Mouse (Mus musculus) heart, embryonic 14.5 days (tissue): ENCODE measurements around the gene Frat1. TPM values are rescaled to one million over a fixed set of nuclear protein-coding genes. Genes with fewer than 3 reads are reported as not detected.

Experiments used
- ATAC-seq: fragments of 200-750 bp; cut with Nextera tagmentation; 2 replicates; pipeline ENCODE4 v1.8.0; 2017; ENCODE audit warnings: low read depth, moderate TSS enrichment; ENCODE audit not compliant: insufficient number of reproducible peaks, insufficient read depth, low FRiP score
- H3K27ac ChIP-seq, 2 experiments: fragments of 200-500 bp in 1 of 2; fragments of 300-500 bp in 1 of 2; sonication (generic) in 1 of 2; replicated peaks in 1 of 2; 2 replicates each; pipeline ENCODE4 v1.5.1; 2012 to 2014; ENCODE audit warnings: low read depth in 2 of 2, low read length in 2 of 2, control low read depth in 1 of 2, mild to moderate bottlenecking in 1 of 2, mixed read lengths in 1 of 2; ENCODE audit not compliant: control insufficient read depth in 1 of 2, insufficient read depth in 1 of 2
- H3K27me3 ChIP-seq: fragments of 300-500 bp; sonication (generic); 2 replicates; pipeline ENCODE4 v1.6.1; 2014; ENCODE audit warnings: mild to moderate bottlenecking, low read length, control low read depth; ENCODE audit not compliant: control insufficient read depth, insufficient read depth
- H3K36me3 ChIP-seq: fragments of 300-500 bp; sonication (generic); 2 replicates; pipeline ENCODE4 v1.6.1; 2014; ENCODE audit warnings: mild to moderate bottlenecking, control low read depth, low read length, mixed read lengths; ENCODE audit not compliant: control insufficient read depth, insufficient read depth
- H3K4me1 ChIP-seq, 2 experiments: fragments of 200-500 bp in 1 of 2; fragments of 300-500 bp in 1 of 2; sonication (generic) in 1 of 2; 2 replicates each; pipeline ENCODE4 v1.6.1; 2012 to 2014; ENCODE audit warnings: low read length in 2 of 2, control low read depth in 1 of 2, mixed read lengths in 1 of 2; ENCODE audit not compliant: control insufficient read depth in 2 of 2, insufficient read depth in 2 of 2
- H3K4me2 ChIP-seq: fragments of 300-500 bp; sonication (generic); 2 replicates; pipeline ENCODE4 v1.6.1; 2014; ENCODE audit warnings: mild to moderate bottlenecking, low read length
- H3K4me3 ChIP-seq, 2 experiments: fragments of 200-500 bp in 1 of 2; fragments of 300-500 bp in 1 of 2; sonication (generic) in 1 of 2; 2 replicates each; pipeline ENCODE4 v1.5.1; 2012 to 2014; ENCODE audit warnings: low read length in 2 of 2, mild to moderate bottlenecking in 2 of 2, control low read depth in 1 of 2, low read depth in 1 of 2, moderate library complexity in 1 of 2; ENCODE audit not compliant: control insufficient read depth in 1 of 2, insufficient read depth in 1 of 2
- H3K9ac ChIP-seq: fragments of 300-500 bp; sonication (generic); 2 replicates; pipeline ENCODE4 v1.6.1; 2014; ENCODE audit warnings: mild to moderate bottlenecking, low read length
- H3K9me3 ChIP-seq: fragments of 300-500 bp; sonication (generic); 2 replicates; pipeline ENCODE4 v1.6.1; 2016; ENCODE audit warnings: low read length, control low read depth; ENCODE audit not compliant: control insufficient read depth
- WGBS: fragments of 180-500 bp; shearing (Covaris S2); extraction: QIAGEN DNeasy Blood & Tissue Kit; methylation state at CpG from one replicate; pipeline ENCODE4 v1.1.7; 2014; 5-methylcytosine and 5-hydroxymethylcytosine counted together
- polyA plus RNA-seq: library from polyadenylated mRNA; unstranded; fragments of >200 nt; fragmentation: Nextera tagmentation; extraction: Ambion mirVana; gene quantifications from 2 replicates; pipeline ENCODE4 v1.2.1, GENCODE M21; 2014

Gene Frat1
- polyA plus RNA-seq, 1 experiment from 2014 or later: 2.6 TPM

DNA sequence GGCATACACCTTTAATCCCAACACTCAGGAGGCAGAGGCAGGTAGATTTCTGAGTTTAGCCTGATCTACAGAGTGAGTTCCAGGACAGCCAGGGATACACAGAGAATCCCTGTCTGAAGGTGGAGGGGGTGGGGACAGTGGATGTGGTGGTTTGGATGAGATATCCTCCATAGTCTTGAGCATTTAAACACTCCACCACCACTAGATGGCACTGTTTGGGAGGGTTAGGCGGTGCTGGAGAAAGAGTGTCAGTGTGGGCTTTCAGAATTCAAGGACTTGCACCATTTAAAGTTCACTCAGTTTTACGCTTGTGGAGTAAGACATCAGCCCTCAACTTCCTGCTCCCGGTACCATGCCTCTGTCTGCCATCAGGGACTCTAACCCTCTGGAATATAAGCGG, 23.9 kb upstream of the Frat1 start:
- H3K4me1 ChIP-seq: peaks cover 0 to 3% of the 10 kb centered on the region in 2 experiments; a peak in 1 of 4 replicates
- no peaks in the 10 kb centered on the region for H3K36me3 ChIP-seq
- no peak overlapping the region for H3K4me3 ChIP-seq
- peaks cover 5% of the 10 kb centered on the region; the same call in 1 of the 2 replicates for H3K9me3 ChIP-seq
- 88% methylated on average over 4 of the region's 4 CpGs for WGBS
- ATAC-seq: no peak
- H3K9ac ChIP-seq: no peak overlapping the region
- H3K27ac ChIP-seq: no peak overlapping the region
- H3K27me3 ChIP-seq: no peaks in the 10 kb centered on the region
- H3K4me2 ChIP-seq: no peak overlapping the region

DNA sequence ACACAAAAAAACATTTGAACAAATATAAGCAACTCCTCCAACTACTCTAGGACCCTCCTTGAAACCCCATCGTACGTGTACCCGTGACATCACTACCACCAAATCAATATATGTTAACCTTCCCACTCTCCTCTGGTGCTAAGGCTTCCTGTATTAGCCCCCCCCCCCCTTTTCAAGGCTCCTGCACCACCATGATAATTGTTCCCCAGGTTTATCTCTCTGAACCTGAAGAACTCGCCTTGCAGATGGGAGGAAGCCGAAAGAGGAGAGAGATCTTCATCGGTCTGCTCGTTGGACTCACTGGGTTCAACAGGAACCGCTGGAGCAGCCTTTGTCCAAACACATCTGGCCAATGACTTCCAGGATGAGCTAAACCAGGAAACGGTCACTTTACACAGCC, 22.3 kb upstream of the Frat1 start:
- H3K36me3 ChIP-seq: no peaks in the 10 kb centered on the region
- 75% methylated on average over 9 of the region's 9 CpGs for WGBS
- no peak overlapping the region for H3K4me2 ChIP-seq
- no peak overlapping the region for H3K27ac ChIP-seq
- no peaks in the 10 kb centered on the region for H3K27me3 ChIP-seq
- H3K9me3 ChIP-seq: peaks cover 5% of the 10 kb centered on the region; the same call in 1 of the 2 replicates
- no peak overlapping the region for H3K9ac ChIP-seq
- no peak overlapping the region for H3K4me3 ChIP-seq
- ATAC-seq: no peak
- no peaks in the 10 kb centered on the region for H3K4me1 ChIP-seq

DNA sequence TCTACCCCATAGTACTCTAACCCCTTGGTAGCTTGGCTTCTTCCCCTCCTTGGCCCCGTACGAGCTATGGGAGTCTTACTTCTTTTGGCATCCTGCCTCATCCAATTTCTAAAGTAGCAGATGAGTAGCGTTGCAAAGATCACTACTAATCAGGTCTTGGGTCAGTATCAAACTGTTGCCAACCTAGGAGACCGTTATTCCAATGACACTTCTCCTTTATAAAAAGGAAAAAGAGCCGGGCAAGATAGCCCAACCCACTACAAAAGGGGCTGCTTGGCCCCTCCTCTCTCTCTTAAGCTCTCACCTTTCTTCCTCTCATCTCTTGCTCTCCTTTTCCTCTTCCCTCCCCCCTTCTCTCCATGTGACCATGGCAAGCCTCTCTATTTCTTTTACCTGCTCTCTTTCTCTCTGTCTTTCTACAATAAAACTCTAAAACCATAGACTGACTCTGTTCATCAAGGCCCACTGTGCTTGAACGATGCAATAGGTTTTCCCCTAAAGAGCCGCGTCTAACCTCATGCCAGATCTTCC, 21.6 kb upstream of the Frat1 start:
- Histone ChIP-seq H3K27ac (no peak overlapping the region), H3K4me1 (no peaks in the 10 kb centered on the region), H3K36me3 (no peaks in the 10 kb centered on the region), H3K9me3 (peaks cover 5% of the 10 kb centered on the region; the same call in 1 of the 2 replicates), H3K4me2 (no peak overlapping the region), H3K9ac (no peak overlapping the region), H3K4me3 (no peak overlapping the region), H3K27me3 (no peaks in the 10 kb centered on the region)
- ATAC-seq: no peak
- WGBS: 79% methylated on average over 8 of the region's 8 CpGs

DNA sequence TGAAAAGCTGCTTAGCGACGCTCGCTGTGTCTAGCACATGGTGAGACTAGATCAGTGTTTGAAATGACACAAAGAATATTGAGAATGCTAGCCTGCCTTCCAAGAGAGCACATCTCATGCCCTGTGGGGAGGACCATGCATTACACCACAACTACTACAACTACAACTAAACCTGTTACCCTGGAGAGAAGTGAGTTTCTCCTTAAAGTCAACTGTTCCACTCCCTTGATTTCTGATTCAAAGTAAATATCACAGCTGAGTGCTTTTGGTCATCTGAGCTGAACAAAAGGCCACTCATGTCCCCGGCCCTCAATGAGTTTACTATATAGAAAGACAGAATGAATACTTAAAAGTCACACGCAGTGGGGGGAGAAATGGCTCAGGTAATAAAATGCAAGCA, 19.7 kb upstream of the Frat1 start:
- Histone ChIP-seq H3K27me3 (no peaks in the 10 kb centered on the region), H3K36me3 (no peaks in the 10 kb centered on the region), H3K4me1 (no peaks in the 10 kb centered on the region), H3K9ac (no peak overlapping the region), H3K4me3 (no peak overlapping the region), H3K27ac (no peak overlapping the region), H3K4me2 (no peak overlapping the region), H3K9me3 (peaks cover 5% of the 10 kb centered on the region; the same call in 1 of the 2 replicates)
- no peak for ATAC-seq
- 88% methylated on average over 5 of the region's 5 CpGs for WGBS

DNA sequence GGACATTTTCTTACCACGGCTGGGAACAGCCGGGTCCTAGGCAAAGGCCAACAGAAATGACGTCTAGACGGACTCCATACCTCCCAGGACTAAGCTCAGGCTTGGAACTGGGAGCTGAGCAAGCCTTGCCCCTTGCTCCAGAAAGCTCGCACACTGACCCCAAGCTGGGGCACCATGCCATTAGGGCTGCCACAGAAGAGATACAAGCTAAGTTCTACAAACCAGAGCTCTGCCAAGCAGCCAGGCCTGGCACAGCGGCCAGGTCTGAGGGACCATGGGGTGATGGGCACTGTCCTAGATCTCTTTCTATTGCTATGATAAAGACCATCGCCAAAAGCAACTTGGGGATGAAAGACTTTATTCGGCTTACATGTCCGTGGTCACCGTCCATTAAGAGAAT, 17.2 kb upstream of the Frat1 start:
- WGBS: 90% methylated on average over 10 of the region's 10 CpGs

DNA sequence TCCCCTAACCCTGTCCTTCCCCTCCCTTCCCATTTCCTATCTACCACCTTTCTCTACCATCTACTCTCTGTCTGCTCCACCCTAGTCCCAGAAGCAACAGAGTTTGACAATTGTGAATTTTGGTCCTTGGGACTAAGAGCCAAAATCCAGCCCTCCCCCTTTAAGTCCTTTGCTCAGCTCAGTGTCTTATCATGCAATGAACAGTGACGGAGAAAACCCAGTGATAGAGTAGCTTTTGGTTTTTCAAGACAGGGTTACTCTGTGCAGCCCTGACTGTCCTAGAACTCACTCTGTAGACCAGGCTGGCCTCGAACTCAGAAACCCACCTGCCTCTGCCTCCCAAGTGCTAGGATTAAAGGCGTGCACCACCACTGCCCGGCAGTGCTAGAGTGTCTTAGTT, 16.4 kb upstream of the Frat1 start:
- Histone ChIP-seq H3K27me3 (no peaks in the 10 kb centered on the region), H3K9me3 (no peaks in the 10 kb centered on the region), H3K27ac (no peak overlapping the region), H3K36me3 (no peaks in the 10 kb centered on the region), H3K4me3 (no peak overlapping the region), H3K4me1 (peaks cover 5 to 9% of the 10 kb centered on the region in 2 experiments; a peak in 3 of 4 replicates), H3K9ac (no peak overlapping the region), H3K4me2 (no peak overlapping the region)
- WGBS: 83% methylated on average over 4 of the region's 4 CpGs
- no peak for ATAC-seq

More for the DNA sequence above, 17.2 kb upstream of the Frat1 start:
- Histone ChIP-seq H3K4me2 (no peak overlapping the region), H3K9ac (no peak overlapping the region), H3K4me1 (peaks cover 5 to 7% of the 10 kb centered on the region in 2 experiments; a peak in 3 of 4 replicates), H3K9me3 (no peaks in the 10 kb centered on the region), H3K36me3 (no peaks in the 10 kb centered on the region), H3K4me3 (no peak overlapping the region), H3K27me3 (no peaks in the 10 kb centered on the region), H3K27ac (no peak overlapping the region)
- no peak for ATAC-seq

DNA sequence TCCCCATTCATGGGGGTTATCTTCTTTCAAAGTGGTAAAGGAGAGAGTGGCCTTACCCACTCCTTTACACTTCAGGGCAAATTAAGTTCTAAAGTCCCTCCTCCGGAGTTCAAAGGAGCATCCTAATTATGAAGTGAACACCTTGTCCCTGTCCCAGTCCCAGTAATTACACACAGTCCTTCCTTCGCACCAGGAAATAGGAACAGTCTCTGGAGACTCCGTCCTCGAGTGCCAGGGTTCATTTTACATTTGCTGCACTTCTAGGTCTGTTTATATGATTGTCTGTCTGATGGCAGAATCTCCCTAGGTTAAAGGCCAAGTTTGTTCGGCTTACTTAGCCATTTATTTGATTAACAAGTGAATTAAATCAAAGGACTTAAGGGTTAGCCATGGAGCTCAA, 13.4 kb upstream of the Frat1 start:
- peaks cover 5 to 9% of the 10 kb centered on the region in 2 experiments; a peak in 3 of 4 replicates for H3K4me1 ChIP-seq
- ATAC-seq: no peak
- no peaks in the 10 kb centered on the region for H3K9me3 ChIP-seq
- no peaks in the 10 kb centered on the region for H3K36me3 ChIP-seq
- H3K4me2 ChIP-seq: no peak overlapping the region
- H3K27ac ChIP-seq: no peak overlapping the region
- no peak overlapping the region for H3K4me3 ChIP-seq
- no peaks in the 10 kb centered on the region for H3K27me3 ChIP-seq
- 74% methylated on average over 5 of the region's 5 CpGs for WGBS
- no peak overlapping the region for H3K9ac ChIP-seq

DNA sequence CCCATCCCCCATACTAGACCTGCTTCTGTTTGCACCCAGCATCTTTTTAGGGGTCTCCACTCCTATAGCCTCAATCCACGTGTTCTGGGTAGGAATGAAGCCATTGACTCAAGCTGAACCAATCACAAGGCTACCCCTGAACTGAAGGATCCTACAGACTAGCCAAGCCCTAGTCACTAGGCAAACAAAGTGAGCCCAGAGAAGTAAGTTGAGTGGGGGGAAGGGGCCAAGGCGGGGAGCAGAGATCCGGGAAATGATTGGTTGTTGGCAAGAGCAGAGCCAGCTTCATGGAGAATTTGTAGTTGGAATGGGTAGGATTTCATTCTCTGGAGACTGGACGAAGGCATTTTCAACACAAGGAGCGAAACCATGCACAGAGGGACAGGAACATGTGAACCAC, 12.9 kb upstream of the Frat1 start:
- 41% methylated on average over 5 of the region's 5 CpGs for WGBS
- ATAC-seq: no peak
- Histone ChIP-seq H3K27me3 (no peaks in the 10 kb centered on the region), H3K4me2 (no peak overlapping the region), H3K36me3 (no peaks in the 10 kb centered on the region), H3K9ac (no peak overlapping the region), H3K9me3 (no peaks in the 10 kb centered on the region), H3K27ac (peak overlapping the region in 1 of 2 experiments; percentile 41; a peak in 1 of 4 replicates), H3K4me3 (no peak overlapping the region), H3K4me1 (peaks cover 5 to 9% of the 10 kb centered on the region in 2 experiments; a peak in 3 of 4 replicates)
